Mouse (Mus musculus) liver, adult 2 months (tissue): ENCODE measurements around the gene Palm2.

Source experiments
- CTCF ChIP-seq: fragments of 200-500 bp; IDR thresholded peaks from 2 replicates; pipeline ENCODE4 v1.5.1; 2011; ENCODE audit warnings: low read depth, low read length, control low read depth
- POLR2A ChIP-seq: fragments of 200-500 bp; IDR thresholded peaks from 2 replicates; pipeline ENCODE4 v1.6.1; 2011; ENCODE audit warnings: low read length, control low read depth; ENCODE audit not compliant: insufficient read depth; ENCODE audit errors: extremely low read depth

DNA sequence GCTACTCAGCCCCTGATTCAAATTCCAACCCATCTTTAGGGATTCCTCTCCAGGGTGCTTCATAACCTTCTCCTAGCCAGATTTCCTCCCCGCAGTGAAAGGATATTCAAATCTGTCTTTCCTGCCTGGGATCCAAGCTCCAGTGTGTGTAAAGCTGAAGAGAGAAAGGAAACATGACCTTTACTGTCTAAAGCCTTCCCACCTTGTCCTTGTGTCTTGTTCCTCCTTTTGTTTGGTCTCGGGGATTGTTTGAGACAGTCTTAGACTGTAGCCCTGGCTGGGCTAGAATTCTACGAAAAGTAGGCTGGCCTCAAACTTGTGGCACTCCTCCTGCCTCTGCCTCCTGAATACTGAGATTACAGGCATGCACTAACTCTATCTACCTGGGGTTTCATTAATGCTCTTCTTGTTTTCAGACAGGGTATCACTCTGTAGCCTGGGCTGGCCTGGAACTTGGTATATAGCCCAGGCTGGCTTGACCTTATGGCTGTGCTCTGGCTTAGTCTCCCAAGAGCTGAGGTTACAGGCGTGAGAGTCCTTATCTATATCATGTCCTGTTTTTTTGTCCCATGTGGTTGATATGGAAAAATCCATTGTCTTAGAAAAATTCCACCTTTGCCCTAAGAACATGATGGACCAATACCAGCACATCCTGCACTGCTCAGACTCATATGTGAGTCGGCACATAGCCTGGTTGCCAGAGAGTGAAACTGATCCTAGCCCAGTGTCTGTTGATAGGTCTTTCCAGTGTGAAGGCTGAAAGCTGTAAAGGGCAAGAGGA is 260.5 kb downstream of the Palm2 start:
- TF ChIP-seq POLR2A (no peak), CTCF (no peak)
